Mouse (Mus musculus) stomach, postnatal 0 days (tissue): Measurements from ENCODE around the gene Bcar3.

Experiments
- CTCF ChIP-seq: IDR thresholded peaks from 2 replicates; pipeline ENCODE4 v1.5.1; 2016; ENCODE audit warnings: antibody characterized with exemption, low read depth, mild to moderate bottlenecking, moderate library complexity
- EP300 ChIP-seq: optimal IDR thresholded peaks from 2 replicates; pipeline ENCODE3; 2016; ENCODE audit warnings: antibody characterized with exemption

DNA sequence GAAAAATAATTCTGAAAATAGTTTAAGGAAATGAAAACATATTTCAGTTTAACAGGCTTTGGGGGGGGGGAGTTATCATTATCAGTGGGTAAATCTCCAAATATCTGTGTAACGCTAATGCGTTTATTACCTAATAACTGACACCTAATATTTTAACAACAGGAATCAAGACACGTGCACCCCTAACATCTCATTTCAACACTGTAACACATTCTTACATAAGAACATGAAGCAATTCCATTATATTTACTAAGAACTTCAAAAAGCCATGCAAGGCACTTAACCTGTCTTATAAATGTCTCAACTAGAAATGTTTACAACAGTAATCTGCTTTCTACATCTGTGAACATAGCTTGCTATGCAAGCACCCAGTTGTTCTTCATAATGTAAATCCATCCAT, 257.2 kb downstream of the Bcar3 start:
- TF ChIP-seq CTCF: no peak
- TF ChIP-seq EP300: no peak
